Mouse (Mus musculus): Measurements from ENCODE around the gene Mrgpra1.

- TF ChIP-seq CTCF (conservative IDR thresholded peaks at IDR 0.05; ENCODE audit: insufficient read depth, insufficient read length, low read depth, low read length) (no peak), POLR2A (IDR thresholded peaks at IDR 0.05; ENCODE audit: low read depth, low read length) (no peak)
Observed at GRCm38 (mm10) chr7:47345905-47346478, 8.0 kb downstream of the Mrgpra1 start.

Data from kidney, adult 2 months (tissue).